Mouse (Mus musculus): Measurements from ENCODE around the gene Neurog1. TPM values are rescaled to one million over a fixed set of nuclear protein-coding genes. Genes with fewer than 3 reads are reported as not detected.

Gene Neurog1
- polyA plus RNA-seq, 1 experiment from 2014 or later, result 1.1 TPM

DNA sequence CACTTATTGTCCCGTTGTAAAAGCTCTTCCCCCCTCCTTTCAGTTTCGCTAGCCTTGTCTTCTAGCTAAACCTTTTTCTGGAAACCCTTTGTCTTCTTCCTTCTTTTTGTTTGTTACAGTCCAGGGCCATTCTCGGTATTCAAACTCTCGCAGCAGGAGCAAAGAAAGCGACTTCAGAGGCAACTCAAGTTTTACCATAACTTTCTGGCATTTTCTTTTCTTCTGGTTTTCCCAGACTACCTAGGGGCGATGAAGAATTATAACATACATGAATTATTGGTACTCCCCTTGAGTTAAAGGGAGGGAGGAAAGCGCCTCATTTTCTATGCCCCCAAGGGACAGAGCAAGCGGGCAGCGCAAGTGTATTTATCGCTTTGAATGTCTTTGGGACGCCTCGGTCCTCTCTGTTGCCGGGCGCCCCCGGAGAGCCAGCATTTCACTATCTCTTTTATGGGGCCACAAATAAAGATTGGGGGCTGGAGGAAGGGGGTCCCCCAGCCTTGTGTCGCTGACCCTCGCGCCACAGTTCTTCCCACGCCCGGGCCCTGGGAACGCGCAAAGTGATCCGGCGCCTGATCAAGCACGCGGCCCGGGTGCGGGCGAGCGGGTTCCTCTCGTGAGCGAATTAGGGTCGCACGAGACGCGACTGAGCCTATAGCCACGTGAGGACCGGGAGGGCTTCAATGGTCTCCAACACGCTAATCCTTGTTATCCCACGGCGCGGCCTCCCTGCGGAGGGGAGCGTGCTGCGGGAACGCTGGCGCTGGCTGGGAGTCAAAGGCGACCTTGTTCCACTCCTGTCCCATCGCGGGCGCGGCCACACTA lies 6.4 kb upstream of the Neurog1 start:
- Histone ChIP-seq H3K27me3 (peaks cover 100% of the 10 kb centered on the region), H3K9me3 (no peaks in the 10 kb centered on the region), H3K27ac (no peak overlapping the region), H3K36me3 (no peaks in the 10 kb centered on the region), H3K4me1 (peaks cover 20% of the 10 kb centered on the region), H3K9ac (0 out of 2 replicates have a peak overlapping the region, but pooled peaks have one; percentile 17), H3K4me2 (peak overlapping the region; percentile 57), H3K4me3 (peak overlapping the region; percentile 32)
- WGBS, result under 1% methylated on average over 52 of the region's 52 CpGs
- ATAC-seq (ENCODE audit: insufficient number of reproducible peaks, insufficient read depth, low FRiP score, low TSS enrichment, low read depth), result no peak

DNA sequence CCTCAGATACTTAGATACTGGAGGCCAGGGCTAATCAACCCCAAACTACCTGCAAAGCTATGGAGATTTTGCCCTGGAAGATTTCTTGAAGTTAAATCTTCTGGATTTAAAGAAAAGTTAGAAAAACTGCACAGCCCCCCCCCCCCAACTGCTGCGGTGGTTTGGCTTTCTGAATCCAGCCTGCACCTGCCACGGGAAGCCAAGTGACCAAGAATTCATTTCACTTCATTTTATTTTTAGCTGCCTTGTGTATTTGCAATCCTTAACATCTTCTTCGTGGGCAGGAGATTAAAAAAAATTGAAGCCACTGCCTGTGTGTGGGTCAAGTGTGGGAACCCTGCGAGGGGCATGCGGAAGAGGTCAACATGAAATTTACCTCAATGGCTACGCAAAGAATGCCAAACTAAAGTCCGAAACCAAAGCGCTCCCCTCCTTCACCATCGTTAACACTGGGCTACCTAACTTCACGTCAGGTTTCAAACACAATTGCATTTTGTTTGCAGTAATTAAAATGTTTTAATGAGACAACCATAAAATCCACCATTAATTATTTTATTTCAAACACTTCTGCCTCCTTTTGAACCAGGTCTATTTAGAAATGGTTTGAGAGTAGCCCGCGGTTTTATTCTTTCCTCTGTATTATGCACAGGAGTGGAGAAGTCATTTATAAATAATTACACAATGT lies 5.6 kb upstream of the Neurog1 start:
- Histone ChIP-seq H3K27ac (no peak overlapping the region), H3K9ac (no peak overlapping the region), H3K4me1 (peaks cover 23% of the 10 kb centered on the region), H3K27me3 (peaks cover 100% of the 10 kb centered on the region), H3K4me3 (no peak overlapping the region), H3K36me3 (no peaks in the 10 kb centered on the region), H3K4me2 (no peak overlapping the region), H3K9me3 (no peaks in the 10 kb centered on the region)
- ATAC-seq (ENCODE audit: insufficient number of reproducible peaks, insufficient read depth, low FRiP score, low TSS enrichment, low read depth), result no peak
- WGBS, result 3% methylated on average over 12 of the region's 12 CpGs

DNA sequence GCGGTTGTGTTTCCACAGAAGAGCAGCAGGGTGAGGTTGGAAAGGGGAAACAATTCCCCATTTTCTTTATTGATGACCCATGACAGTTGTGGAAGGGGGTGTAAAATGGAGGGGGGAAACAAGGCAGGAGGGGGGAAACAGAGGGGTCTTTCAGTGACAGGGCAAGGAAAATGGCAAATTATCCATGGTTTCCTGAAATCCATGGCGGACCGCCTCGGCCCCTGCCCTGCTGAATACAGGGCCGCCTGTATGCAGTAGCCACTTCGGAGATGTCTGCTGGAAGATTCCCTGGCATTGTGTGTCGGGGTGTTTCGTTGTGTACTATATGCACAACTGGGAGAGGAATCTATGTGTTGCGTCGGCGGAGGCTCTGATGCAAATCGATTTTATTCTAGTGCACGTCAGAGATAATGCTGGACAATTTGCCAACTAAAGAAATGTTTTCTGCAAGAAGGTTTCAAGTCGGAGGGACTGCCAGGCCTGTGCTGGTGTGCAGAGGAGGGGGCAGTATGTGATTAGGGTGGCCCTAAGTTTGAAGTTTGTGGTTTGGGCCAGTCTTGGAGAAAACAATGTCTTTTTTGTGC lies 4.8 kb upstream of the Neurog1 start:
- no peak for ATAC-seq (ENCODE audit: insufficient number of reproducible peaks, insufficient read depth, low FRiP score, low TSS enrichment, low read depth)
- no peaks in the 10 kb centered on the region for H3K9me3 ChIP-seq

DNA sequence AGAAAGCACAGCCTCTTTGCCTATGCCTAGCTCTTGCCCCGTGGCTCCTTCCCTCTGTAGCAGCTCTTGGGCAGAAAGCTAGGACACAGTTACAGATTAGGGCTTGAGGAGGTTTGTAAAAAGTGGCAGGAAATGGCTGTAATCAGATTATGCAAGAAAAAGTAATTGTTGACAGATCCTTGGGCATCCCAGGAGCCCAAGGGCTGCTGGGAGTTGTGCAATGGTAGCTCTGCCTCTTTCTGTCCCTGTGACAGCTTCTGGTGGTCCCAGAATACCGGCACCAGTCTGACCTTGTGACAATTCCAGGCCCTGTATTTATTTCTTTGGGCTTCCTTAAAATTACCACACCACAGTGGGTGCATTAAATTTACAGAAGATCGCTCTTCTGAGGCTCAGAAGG lies 1.4 kb upstream of the Neurog1 start:
- 13% methylated on average over 3 of the region's 3 CpGs for WGBS
- Histone ChIP-seq H3K4me1 (peaks cover 18% of the 10 kb centered on the region), H3K36me3 (no peaks in the 10 kb centered on the region)

More for the DNA sequence above, 4.8 kb upstream of the Neurog1 start:
- Histone ChIP-seq H3K9ac (no peak overlapping the region), H3K4me3 (no peak overlapping the region), H3K4me1 (peaks cover 26% of the 10 kb centered on the region), H3K27me3 (peaks cover 100% of the 10 kb centered on the region), H3K27ac (no peak overlapping the region), H3K4me2 (no peak overlapping the region), H3K36me3 (no peaks in the 10 kb centered on the region)
- 6% methylated on average over 14 of the region's 14 CpGs for WGBS

DNA sequence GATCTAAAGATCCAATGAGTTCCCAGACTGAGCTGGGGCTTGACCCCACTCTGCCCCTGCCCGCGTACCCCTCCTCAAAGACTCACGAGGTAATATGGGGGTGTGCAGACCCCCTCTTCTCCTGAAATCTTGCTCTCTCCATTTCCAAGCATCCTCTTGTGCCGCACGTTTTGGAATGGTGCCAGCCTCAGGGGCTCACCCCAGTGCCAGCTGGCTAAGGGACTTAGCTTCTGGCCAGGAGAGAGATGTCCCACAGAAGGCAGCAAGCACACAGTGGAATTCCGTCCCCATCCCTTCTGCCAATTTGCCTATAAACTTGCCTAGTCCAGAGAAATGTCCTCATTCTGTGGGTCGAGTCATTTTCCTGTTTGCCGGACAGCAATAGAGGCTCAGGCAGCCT lies 820 bp upstream of the Neurog1 start:
- Histone ChIP-seq H3K9me3 (no peaks in the 10 kb centered on the region), H3K4me2 (peak overlapping the region; percentile 71), H3K9ac (no peak overlapping the region), H3K36me3 (no peaks in the 10 kb centered on the region), H3K27me3 (peaks cover 100% of the 10 kb centered on the region), H3K4me3 (no peak overlapping the region), H3K27ac (no peak overlapping the region), H3K4me1 (peaks cover 17% of the 10 kb centered on the region)
- 6% methylated on average over 8 of the region's 8 CpGs for WGBS
- ATAC-seq (ENCODE audit: insufficient number of reproducible peaks, insufficient read depth, low FRiP score, low TSS enrichment, low read depth), result no peak

More for the DNA sequence above, 1.4 kb upstream of the Neurog1 start:
- Histone ChIP-seq H3K27ac (no peak overlapping the region), H3K9me3 (no peaks in the 10 kb centered on the region), H3K4me3 (no peak overlapping the region), H3K4me2 (no peak overlapping the region), H3K27me3 (peaks cover 100% of the 10 kb centered on the region), H3K9ac (no peak overlapping the region)
- ATAC-seq (ENCODE audit: insufficient number of reproducible peaks, insufficient read depth, low FRiP score, low TSS enrichment, low read depth), result no peak

DNA sequence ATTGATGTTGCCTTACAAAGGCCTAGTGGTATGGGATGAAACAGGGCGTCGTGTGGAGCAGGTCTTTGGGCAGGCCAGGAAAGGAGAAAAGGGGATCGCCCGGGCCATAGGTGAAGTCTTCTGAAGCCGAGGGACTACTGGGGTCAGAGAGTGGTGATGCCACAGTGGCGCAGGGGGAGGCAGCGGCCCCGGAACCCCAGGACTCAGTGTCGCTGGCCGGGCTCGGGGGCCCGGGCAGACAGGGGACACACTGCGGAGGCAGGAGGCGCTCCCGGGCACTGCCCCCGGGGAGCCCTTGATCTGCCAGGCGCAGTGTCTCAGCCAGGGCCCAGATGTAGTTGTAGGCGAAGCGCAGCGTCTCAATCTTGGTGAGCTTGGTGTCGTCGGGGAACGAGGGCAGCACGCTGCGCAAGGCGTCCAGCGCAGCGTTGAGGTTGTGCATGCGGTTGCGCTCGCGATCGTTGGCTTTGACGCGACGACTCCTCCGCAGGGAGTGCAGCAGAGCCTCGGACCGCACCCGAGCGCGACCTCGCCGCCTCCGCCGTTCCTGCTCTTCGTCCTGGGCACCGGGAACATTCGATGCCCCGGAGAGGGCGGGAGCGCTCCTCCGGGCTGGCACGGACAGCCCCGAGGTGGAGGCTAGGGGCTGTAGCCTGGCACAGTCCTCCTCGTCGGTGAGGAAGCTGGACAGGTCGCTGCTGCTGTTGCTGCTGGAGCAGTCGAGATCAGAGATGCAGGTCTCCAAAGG lies 613 bp downstream of the Neurog1 start:
- Histone ChIP-seq H3K4me2 (peak overlapping the region; percentile 71), H3K9ac (peak overlapping the region; percentile 40; the same call in 1 of the 2 replicates), H3K27me3 (peaks cover 100% of the 10 kb centered on the region), H3K36me3 (no peaks in the 10 kb centered on the region), H3K4me3 (peak overlapping the region; percentile 43), H3K4me1 (peaks cover 17% of the 10 kb centered on the region), H3K27ac (no peak overlapping the region), H3K9me3 (no peaks in the 10 kb centered on the region)
- no peak for ATAC-seq (ENCODE audit: insufficient number of reproducible peaks, insufficient read depth, low FRiP score, low TSS enrichment, low read depth)
- under 1% methylated on average over 59 of the region's 59 CpGs for WGBS

DNA sequence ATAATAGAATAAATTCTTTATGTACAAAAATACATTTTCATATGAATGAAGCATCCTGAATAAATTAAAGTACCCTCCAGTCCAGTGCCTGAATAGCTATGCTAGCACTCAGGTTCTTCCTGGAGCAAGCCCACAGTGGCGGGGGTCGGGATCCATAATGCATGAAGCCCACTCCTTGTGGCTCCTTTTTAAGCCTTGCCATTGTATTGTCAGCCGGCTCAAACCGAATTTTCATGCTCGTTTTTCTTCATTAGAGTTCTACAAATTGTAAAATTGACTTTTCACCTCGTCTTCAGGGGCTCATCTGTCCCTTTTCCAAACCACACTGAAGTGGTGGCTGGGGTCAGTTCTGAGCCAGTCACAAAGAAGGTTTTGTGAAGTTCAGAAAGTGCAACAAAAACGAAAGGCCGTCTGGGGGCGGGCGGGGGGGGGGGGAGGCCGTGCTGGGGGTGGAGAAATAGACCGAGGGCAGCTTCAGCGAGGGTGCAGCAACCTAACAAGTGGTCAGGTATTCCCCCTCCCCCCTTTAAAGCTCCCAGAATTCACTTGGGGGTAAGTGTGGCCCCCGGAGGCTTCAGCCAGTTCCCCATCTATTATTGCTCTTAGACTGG lies 1.3 kb downstream of the Neurog1 start:
- Histone ChIP-seq H3K4me2 (no peak overlapping the region), H3K4me1 (peaks cover 17% of the 10 kb centered on the region), H3K9ac (no peak overlapping the region), H3K9me3 (no peaks in the 10 kb centered on the region), H3K4me3 (peak overlapping the region; percentile 43), H3K27me3 (peaks cover 100% of the 10 kb centered on the region), H3K27ac (no peak overlapping the region), H3K36me3 (no peaks in the 10 kb centered on the region)
- no peak for ATAC-seq (ENCODE audit: insufficient number of reproducible peaks, insufficient read depth, low FRiP score, low TSS enrichment, low read depth)
- WGBS, result 1% methylated on average over 14 of the region's 14 CpGs

DNA sequence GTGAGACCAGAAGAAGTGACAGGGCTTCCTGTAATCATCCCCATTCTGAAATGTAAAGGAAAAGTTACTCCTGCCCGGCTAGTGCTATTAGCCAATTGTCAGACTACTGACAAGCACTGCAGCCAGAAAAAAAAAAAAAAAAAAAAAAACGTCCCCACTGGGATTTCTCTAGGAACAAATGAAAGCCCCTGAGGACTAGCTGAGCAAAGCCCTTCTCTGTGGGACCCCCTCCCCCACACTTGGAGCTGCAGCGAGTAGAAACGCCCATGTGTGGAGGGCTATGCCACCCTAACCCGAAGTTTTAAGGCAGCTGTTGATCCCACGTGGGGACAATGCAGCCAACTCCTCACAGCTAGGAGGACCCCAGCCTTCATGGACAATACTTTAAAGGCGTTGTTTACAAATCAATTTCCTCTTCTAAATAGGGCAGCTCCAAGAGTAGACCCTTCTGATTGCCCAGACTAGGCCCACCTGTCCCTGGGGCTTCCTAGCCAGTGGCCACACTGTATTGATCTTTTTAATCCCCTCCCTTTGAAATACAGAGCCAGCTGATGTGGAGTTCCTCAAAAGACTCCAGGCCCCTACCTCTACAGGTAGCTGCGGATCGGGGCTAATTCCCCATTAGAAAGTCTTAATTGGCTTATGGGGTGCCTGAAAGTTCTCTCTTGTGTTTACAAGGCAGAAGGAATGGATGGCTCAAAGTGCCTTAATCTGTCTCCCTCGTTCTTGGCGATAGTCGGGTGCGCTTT lies 2.2 kb downstream of the Neurog1 start:
- WGBS, result 2% methylated on average over 13 of the region's 13 CpGs
- Histone ChIP-seq H3K4me1 (peaks cover 17% of the 10 kb centered on the region), H3K27ac (no peak overlapping the region), H3K36me3 (no peaks in the 10 kb centered on the region), H3K9me3 (no peaks in the 10 kb centered on the region), H3K9ac (no peak overlapping the region), H3K4me3 (no peak overlapping the region), H3K27me3 (peaks cover 94% of the 10 kb centered on the region), H3K4me2 (no peak overlapping the region)
- no peak for ATAC-seq (ENCODE audit: insufficient number of reproducible peaks, insufficient read depth, low FRiP score, low TSS enrichment, low read depth)

DNA sequence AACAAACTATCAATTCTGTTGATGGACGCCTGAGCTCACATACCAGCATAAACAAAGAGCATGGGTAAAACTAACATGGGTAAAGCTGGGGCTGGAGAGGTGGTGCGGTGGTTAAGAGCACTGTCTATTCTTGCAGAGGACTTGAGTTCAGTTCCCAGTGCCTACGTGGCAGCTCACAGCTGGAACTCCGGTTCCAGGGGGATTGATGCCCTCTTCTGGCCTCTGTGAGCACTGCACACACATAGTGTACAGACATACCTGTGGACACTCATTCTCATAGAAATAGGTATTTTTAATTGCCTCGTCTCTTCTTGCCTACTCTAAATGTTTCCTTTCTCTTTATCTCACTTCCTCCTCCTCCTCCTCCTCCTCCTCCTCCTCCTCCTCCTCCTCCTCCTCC lies 8.9 kb downstream of the Neurog1 start:
- Histone ChIP-seq H3K27ac (no peak overlapping the region), H3K4me3 (no peak overlapping the region), H3K9me3 (no peaks in the 10 kb centered on the region), H3K36me3 (no peaks in the 10 kb centered on the region), H3K4me1 (peaks cover 7% of the 10 kb centered on the region; the same call in 1 of the 2 replicates), H3K4me2 (no peak overlapping the region), H3K27me3 (peaks cover 44% of the 10 kb centered on the region), H3K9ac (no peak overlapping the region)
- 78% methylated on average over 5 of the region's 5 CpGs for WGBS
- ATAC-seq (ENCODE audit: insufficient number of reproducible peaks, insufficient read depth, low FRiP score, low TSS enrichment, low read depth), result no peak

DNA sequence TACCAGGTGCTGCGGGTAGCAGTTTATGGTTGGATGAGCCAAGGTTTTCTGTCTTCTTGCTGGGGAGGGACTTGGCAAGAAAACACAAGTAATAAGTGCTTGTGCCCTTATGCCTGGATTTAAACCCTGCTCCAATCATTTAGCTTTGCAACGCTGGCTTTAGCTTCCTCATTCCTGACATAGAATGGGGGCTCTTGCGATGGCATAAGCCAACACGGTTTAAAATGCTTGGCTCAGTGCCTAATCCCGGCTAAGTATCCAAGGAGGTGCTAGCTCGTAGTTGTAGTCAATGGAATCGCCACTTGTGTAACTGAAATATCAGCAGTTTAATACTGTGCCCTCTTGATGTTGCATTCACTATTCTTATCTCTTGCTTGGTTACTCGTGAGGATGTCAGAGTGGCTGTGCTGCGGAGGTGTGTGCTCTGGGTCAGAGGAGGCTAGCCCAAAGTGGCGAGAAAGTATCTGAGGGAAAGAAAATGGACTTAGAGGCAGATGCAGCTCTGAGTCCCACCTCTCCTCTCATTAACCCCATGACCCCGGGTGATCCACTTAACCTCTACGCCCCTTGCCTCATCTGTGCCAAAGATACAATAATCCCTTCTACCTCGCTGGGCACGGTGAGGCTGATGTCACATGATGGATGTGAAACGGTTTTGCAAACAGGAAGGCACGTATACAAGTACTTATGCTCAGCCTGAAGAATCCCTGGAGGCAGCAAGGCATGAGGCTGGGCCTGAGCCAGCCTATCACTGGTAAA lies 11.8 kb downstream of the Neurog1 start:
- 47% methylated on average over 16 of the region's 16 CpGs for WGBS

More for the DNA sequence above, 11.8 kb downstream of the Neurog1 start:
- H3K27me3 ChIP-seq, result peaks cover 42% of the 10 kb centered on the region
- H3K36me3 ChIP-seq, result no peaks in the 10 kb centered on the region
- no peak overlapping the region for H3K27ac ChIP-seq
- no peak overlapping the region for H3K4me2 ChIP-seq
- H3K9ac ChIP-seq, result no peak overlapping the region
- H3K4me1 ChIP-seq, result peaks cover 7% of the 10 kb centered on the region; the same call in 1 of the 2 replicates
- no peak for ATAC-seq (ENCODE audit: insufficient number of reproducible peaks, insufficient read depth, low FRiP score, low TSS enrichment, low read depth)
- H3K4me3 ChIP-seq, result no peak overlapping the region
- no peaks in the 10 kb centered on the region for H3K9me3 ChIP-seq

Measured in embryonic facial prominence, embryonic 13.5 days (tissue).